Mouse (Mus musculus) liver, embryonic 14.5 days (tissue): ENCODE data around the gene Cggbp1.

Experiments used
- CTCF ChIP-seq: IDR thresholded peaks from 2 replicates; pipeline ENCODE4 v1.5.1; 2016; ENCODE audit warnings: antibody characterized with exemption, low read depth, control low read depth
- EP300 ChIP-seq: IDR thresholded peaks from 2 replicates; pipeline ENCODE4 v1.6.1; 2016; ENCODE audit warnings: antibody characterized with exemption, low read depth

DNA sequence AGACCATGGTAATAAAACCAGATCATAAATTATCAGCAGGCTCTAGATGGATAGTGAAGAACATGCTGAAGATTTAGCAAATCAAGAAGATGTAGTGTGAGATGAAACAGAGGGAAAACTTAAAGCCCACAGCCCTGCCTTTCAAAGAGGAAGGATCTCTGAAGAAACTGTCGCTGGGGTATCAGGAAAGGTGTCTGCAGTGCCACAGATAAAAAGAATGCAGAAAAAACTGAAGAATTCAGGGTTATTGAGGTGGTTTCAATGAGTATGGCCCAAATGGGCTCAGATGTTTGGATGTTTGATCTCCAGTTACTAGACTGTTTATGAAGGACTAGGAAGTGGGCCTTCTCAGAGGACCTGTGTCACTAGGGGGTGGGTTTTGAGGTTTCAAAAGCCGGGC is 17.8 kb downstream of the Cggbp1 start:
- TF ChIP-seq EP300 (no peak), CTCF (no peak)
